Mouse (Mus musculus) neural tube, embryonic 13.5 days (tissue): ENCODE data around the gene Rps6kl1. TPM values are rescaled to one million over a fixed set of nuclear protein-coding genes. Genes with fewer than 3 reads are reported as not detected.

Experiments
- ATAC-seq: fragments of 200-750 bp; cut with Nextera tagmentation; 2 replicates; pipeline ENCODE4 v1.8.0; 2017; ENCODE audit warnings: low read depth, mild to moderate bottlenecking, moderate TSS enrichment, moderate library complexity
- H3K27ac ChIP-seq: fragments of 300-500 bp; sonication (generic); replicated peaks from 2 replicates; pipeline ENCODE4 v1.5.1; 2015; ENCODE audit warnings: moderate library complexity, mild to moderate bottlenecking, inconsistent platforms
- H3K27me3 ChIP-seq: fragments of 300-500 bp; sonication (generic); 2 replicates; pipeline ENCODE4 v1.6.1; 2015; ENCODE audit warnings: mild to moderate bottlenecking, inconsistent platforms
- H3K36me3 ChIP-seq: fragments of 300-500 bp; sonication (generic); 2 replicates; pipeline ENCODE4 v1.6.1; 2015; ENCODE audit warnings: mild to moderate bottlenecking, inconsistent platforms
- H3K4me1 ChIP-seq: fragments of 300-500 bp; sonication (generic); replicated peaks from 2 replicates; pipeline ENCODE4 v1.6.1; 2015; ENCODE audit warnings: inconsistent platforms
- H3K4me2 ChIP-seq: fragments of 300-500 bp; sonication (generic); 2 replicates; pipeline ENCODE4 v1.6.1; 2015; ENCODE audit warnings: inconsistent platforms, mild to moderate bottlenecking, moderate library complexity
- H3K4me3 ChIP-seq: fragments of 300-500 bp; sonication (generic); 2 replicates; pipeline ENCODE4 v1.5.1; 2015; ENCODE audit warnings: mild to moderate bottlenecking, inconsistent platforms
- H3K9ac ChIP-seq: fragments of 300-500 bp; sonication (generic); 2 replicates; pipeline ENCODE4 v1.6.1; 2015; ENCODE audit warnings: moderate library complexity, mild to moderate bottlenecking, inconsistent platforms
- H3K9me3 ChIP-seq: fragments of 300-500 bp; sonication (generic); 2 replicates; pipeline ENCODE4 v1.6.1; 2016; ENCODE audit warnings: inconsistent platforms
- WGBS: fragments of 180-500 bp; shearing (Covaris S2); methylation state at CpG from one replicate; pipeline ENCODE4 v1.1.7; 2015; 5-methylcytosine and 5-hydroxymethylcytosine counted together
- polyA plus RNA-seq: library from polyadenylated mRNA; unstranded; fragments of >200 nt; fragmentation: Nextera tagmentation; extraction: Ambion mirVana; gene quantifications from 2 replicates; pipeline ENCODE4 v1.2.1, GENCODE M21; 2015

The Rps6kl1 gene
- polyA plus RNA-seq, 1 experiment from 2014 or later: 28.7 TPM

- peak within 1 kb of the TSS; percentile 99 for H3K4me3 ChIP-seq
- H3K27me3 ChIP-seq: no peaks in the 10 kb centered on the region
- ATAC-seq: peak; percentile 95
- H3K36me3 ChIP-seq: peaks cover 11% of the 10 kb centered on the region; the same call in 1 of the 2 replicates
- H3K27ac ChIP-seq: peak within 1 kb of the TSS; percentile 90
- H3K9me3 ChIP-seq: no peaks in the 10 kb centered on the region
- H3K9ac ChIP-seq: peak within 1 kb of the TSS; percentile 97
- peak within 1 kb of the TSS; percentile 92 for H3K4me2 ChIP-seq
- WGBS: under 1% methylated on average over 82 of the region's 83 CpGs
- peaks cover 41% of the 10 kb centered on the region for H3K4me1 ChIP-seq
Observed at GRCm38 (mm10) chr12:85110698-85111592, 40.1 kb downstream of the Rps6kl1 start, which contains the start of the genes Prox2 and Dlst. TSS of gene Prox2 (minus strand) at chr12:85110759. TSS of gene Dlst (plus strand) at chr12:85110833.

GRCm38 (mm10) chr12:85110011-85110697, 40.9 kb downstream of the Rps6kl1 start:
- Histone ChIP-seq H3K27me3 (no peaks in the 10 kb centered on the region), H3K36me3 (peaks cover 6% of the 10 kb centered on the region; the same call in 1 of the 2 replicates), H3K9me3 (no peaks in the 10 kb centered on the region), H3K9ac (peak overlapping the region; percentile 97), H3K4me2 (peak overlapping the region; percentile 92), H3K4me3 (peak overlapping the region; percentile 99), H3K27ac (peak overlapping the region; percentile 90), H3K4me1 (peaks cover 41% of the 10 kb centered on the region)
- peak; percentile 20; the same call in 1 of the 2 replicates for ATAC-seq
- WGBS: 16% methylated on average over 18 of the region's 18 CpGs

GRCm38 (mm10) chr12:85109426-85109825, 41.6 kb downstream of the Rps6kl1 start:
- WGBS: 65% methylated on average over 4 of the region's 4 CpGs
- Histone ChIP-seq H3K9me3 (no peaks in the 10 kb centered on the region), H3K27me3 (no peaks in the 10 kb centered on the region), H3K4me3 (no peak overlapping the region; the same call in 1 of the 2 replicates), H3K36me3 (no peaks in the 10 kb centered on the region), H3K27ac (no peak overlapping the region), H3K4me1 (peaks cover 41% of the 10 kb centered on the region), H3K9ac (no peak overlapping the region), H3K4me2 (peak overlapping the region; percentile 92; the same call in 1 of the 2 replicates)
- no peak for ATAC-seq

- no peaks in the 10 kb centered on the region for H3K9me3 ChIP-seq
- no peaks in the 10 kb centered on the region for H3K36me3 ChIP-seq
- H3K27me3 ChIP-seq: no peaks in the 10 kb centered on the region
- WGBS: 79% methylated on average over 3 of the region's 3 CpGs
- no peak overlapping the region for H3K4me3 ChIP-seq
- ATAC-seq: no peak
- no peak overlapping the region for H3K9ac ChIP-seq
- no peak overlapping the region for H3K27ac ChIP-seq
- H3K4me1 ChIP-seq: peaks cover 41% of the 10 kb centered on the region
- no peak overlapping the region for H3K4me2 ChIP-seq
Observed at GRCm38 (mm10) chr12:85108643-85109042, 42.4 kb downstream of the Rps6kl1 start.

DNA sequence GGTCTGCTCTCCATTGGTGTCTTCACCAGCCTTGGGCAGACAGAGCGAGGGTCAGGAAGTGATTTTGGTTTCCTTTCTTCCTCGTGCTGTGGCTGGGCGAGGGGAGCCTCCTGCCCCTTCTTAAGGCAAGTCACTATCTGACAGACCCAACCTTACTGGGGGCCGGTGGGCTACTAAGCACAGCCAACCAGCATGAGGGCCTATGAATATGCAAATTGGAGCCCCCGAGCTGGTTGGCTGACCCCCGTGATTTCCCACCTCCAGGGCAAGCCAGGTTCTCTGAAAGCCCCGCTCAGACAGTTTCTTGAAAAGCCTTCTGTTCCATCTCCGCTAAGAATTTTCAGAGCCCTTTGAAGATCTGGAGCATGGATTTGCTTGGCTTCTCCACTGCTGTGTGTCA, 44.8 kb downstream of the Rps6kl1 start:
- no peaks in the 10 kb centered on the region for H3K9me3 ChIP-seq
- WGBS: 2% methylated on average over 8 of the region's 8 CpGs
- H3K4me3 ChIP-seq: no peak overlapping the region
- no peaks in the 10 kb centered on the region for H3K36me3 ChIP-seq
- H3K4me1 ChIP-seq: peaks cover 18% of the 10 kb centered on the region
- ATAC-seq: no peak
- no peaks in the 10 kb centered on the region for H3K27me3 ChIP-seq
- H3K4me2 ChIP-seq: peak overlapping the region; percentile 36
- H3K27ac ChIP-seq: no peak overlapping the region
- H3K9ac ChIP-seq: 0 out of 2 replicates have a peak overlapping the region, but pooled peaks have one; percentile 31

DNA sequence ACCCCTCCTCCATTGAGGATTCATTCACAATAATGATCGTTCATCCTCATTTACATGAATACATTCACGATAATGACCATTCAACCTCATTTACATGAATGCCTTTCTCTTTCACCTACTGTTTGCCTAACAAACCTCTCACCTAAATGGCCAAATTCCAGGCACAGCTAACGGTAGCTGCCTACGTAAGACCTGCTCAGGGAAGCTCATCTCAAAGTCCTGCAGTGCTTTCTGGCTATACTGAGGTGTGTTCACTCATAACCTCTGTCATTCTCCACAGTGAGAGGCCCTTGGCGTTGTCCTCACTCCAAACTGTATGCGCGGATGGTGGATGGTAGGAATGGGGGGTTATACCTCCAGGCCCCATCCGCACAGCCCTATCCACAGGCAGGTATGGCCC, 46.3 kb downstream of the Rps6kl1 start:
- H3K4me2 ChIP-seq: peak overlapping the region; percentile 9; the same call in 1 of the 2 replicates

GRCm38 (mm10) chr12:85103096-85103495, 48.0 kb downstream of the Rps6kl1 start:
- no peak for ATAC-seq
- no peaks in the 10 kb centered on the region for H3K27me3 ChIP-seq
- no peaks in the 10 kb centered on the region for H3K36me3 ChIP-seq
- H3K27ac ChIP-seq: no peak overlapping the region
- H3K9me3 ChIP-seq: no peaks in the 10 kb centered on the region
- H3K9ac ChIP-seq: no peak overlapping the region
- 82% methylated on average over 8 of the region's 8 CpGs for WGBS
- H3K4me3 ChIP-seq: no peak overlapping the region
- peaks cover 16% of the 10 kb centered on the region for H3K4me1 ChIP-seq
- H3K4me2 ChIP-seq: no peak overlapping the region

More for the DNA sequence above, 46.3 kb downstream of the Rps6kl1 start:
- Histone ChIP-seq H3K9me3 (no peaks in the 10 kb centered on the region), H3K36me3 (no peaks in the 10 kb centered on the region), H3K27ac (no peak overlapping the region), H3K4me1 (peaks cover 21% of the 10 kb centered on the region), H3K4me3 (no peak overlapping the region), H3K27me3 (no peaks in the 10 kb centered on the region), H3K9ac (no peak overlapping the region)
- ATAC-seq: no peak
- 77% methylated on average over 8 of the region's 8 CpGs for WGBS

DNA sequence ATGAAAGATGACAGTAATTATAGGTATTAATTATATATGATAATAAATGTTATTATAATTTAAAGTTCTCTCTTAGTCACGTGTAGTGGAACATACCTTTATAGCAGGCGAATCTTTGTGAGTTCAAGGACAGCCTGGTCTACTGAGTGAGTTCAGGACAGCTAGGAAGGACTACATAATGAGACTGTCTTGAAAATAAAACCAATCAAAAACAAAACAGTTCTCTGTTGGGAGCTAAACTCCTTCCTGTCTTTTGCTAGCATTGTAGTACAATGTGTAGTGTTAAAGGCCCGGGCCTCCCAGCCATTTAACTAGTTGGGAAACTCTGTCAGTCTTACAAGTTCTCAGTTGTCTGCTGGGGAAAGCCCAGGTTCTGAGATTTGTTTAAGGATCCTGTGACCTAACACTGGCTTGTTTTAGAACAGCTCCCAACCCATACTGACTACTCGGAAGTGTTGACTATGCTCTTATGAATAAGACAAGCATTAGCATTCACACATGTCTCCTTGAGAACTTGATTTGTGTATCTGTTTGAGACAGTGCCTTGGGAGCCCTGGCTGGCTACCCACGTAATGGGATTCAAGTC, 49.5 kb downstream of the Rps6kl1 start:
- Histone ChIP-seq H3K9ac (no peak overlapping the region), H3K27me3 (no peaks in the 10 kb centered on the region), H3K9me3 (no peaks in the 10 kb centered on the region), H3K4me2 (no peak overlapping the region), H3K36me3 (no peaks in the 10 kb centered on the region), H3K4me3 (no peak overlapping the region), H3K27ac (no peak overlapping the region), H3K4me1 (peaks cover 15% of the 10 kb centered on the region)
- ATAC-seq: no peak
- WGBS: 69% methylated on average over 5 of the region's 5 CpGs

- no peak; the same call in 1 of the 2 replicates for ATAC-seq
- H3K27ac ChIP-seq: peak overlapping the region; percentile 68
- H3K9ac ChIP-seq: 0 out of 2 replicates have a peak overlapping the region, but pooled peaks have one; percentile 19
- H3K27me3 ChIP-seq: no peaks in the 10 kb centered on the region
- 46% methylated on average over 14 of the region's 14 CpGs for WGBS
- H3K4me3 ChIP-seq: no peak overlapping the region
- peaks cover 10% of the 10 kb centered on the region for H3K4me1 ChIP-seq
- peak overlapping the region; percentile 21 for H3K4me2 ChIP-seq
- no peaks in the 10 kb centered on the region for H3K9me3 ChIP-seq
- no peaks in the 10 kb centered on the region for H3K36me3 ChIP-seq
Observed at GRCm38 (mm10) chr12:85101001-85101400, 50.1 kb downstream of the Rps6kl1 start.

DNA sequence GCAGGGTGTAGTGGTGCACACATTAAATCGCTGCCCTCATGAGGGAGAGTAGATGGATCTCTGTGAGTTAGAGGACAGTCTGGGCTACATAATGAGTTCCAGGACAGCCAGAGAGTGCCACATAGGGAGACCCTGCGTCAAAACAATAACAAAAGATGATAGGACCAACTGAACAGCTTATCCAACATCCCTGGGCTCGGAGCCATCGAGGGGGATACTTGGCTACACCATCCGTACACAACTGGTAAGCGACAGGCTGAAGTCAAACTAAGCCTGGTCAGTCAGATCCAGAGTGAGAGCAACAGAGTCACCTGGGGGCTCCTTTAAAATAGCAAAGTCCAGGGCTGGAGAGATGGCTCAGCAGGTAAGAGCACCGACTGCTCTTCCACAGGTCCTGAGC, 55.2 kb downstream of the Rps6kl1 start:
- no peaks in the 10 kb centered on the region for H3K27me3 ChIP-seq
- ATAC-seq: no peak
- WGBS: 88% methylated on average over 7 of the region's 7 CpGs

GRCm38 (mm10) chr12:85095146-85095545, 55.9 kb downstream of the Rps6kl1 start:
- Histone ChIP-seq H3K9me3 (no peaks in the 10 kb centered on the region), H3K4me1 (peaks cover 20% of the 10 kb centered on the region), H3K4me2 (no peak overlapping the region), H3K27me3 (no peaks in the 10 kb centered on the region), H3K4me3 (no peak overlapping the region), H3K27ac (0 out of 2 replicates have a peak overlapping the region, but pooled peaks have one; percentile 38), H3K9ac (no peak overlapping the region), H3K36me3 (no peaks in the 10 kb centered on the region)
- WGBS: 86% methylated on average over 11 of the region's 11 CpGs
- ATAC-seq: no peak

More for the DNA sequence above, 55.2 kb downstream of the Rps6kl1 start:
- Histone ChIP-seq H3K4me2 (no peak overlapping the region), H3K4me1 (peaks cover 26% of the 10 kb centered on the region), H3K9ac (no peak overlapping the region), H3K36me3 (no peaks in the 10 kb centered on the region), H3K4me3 (no peak overlapping the region), H3K27ac (no peak overlapping the region), H3K9me3 (no peaks in the 10 kb centered on the region)
